Mouse (Mus musculus): Measurements from ENCODE around the gene Gm28539.
"Not testable (repeated sequence)": the region's sequence is repeated elsewhere in the genome, so short reads cannot be mapped to it uniquely, and the experiment has no call there.

Gm28539 gene

DNA sequence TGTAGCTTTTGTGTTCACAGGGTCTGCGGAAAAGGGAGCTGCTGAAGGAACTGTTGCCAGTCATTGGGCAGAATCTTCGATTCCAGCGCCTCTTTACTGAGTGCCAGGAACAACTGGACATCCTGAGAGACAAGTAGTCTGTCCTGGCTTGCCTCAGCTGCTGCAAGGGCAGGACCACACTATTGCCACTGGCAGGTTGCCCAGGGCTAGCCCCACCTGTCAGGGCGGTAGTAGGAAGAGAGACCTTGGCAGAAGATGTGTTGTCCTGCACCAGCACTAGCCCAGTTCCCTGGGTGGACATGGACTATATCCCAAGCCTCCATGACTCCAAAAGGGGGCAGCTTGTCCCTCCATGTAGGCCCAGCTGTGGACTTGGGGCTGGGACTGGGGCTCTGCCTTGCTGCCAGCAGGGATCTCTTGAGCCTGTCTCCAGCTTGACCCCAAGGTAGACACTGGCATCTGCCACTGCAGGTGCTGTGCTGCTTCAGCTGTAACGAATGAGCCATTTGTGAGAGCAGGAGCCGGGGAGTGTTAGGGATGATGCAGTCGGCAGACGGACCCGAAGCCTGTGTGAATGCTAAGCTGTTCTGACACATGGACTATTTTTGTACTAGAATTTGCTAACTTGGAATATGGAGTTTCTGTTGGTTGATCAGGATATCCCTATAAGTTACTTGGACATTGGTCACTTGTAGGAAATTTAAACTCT, 133.2 kb downstream of the Gm28539 start:
- no peak for DNase-seq

DNA sequence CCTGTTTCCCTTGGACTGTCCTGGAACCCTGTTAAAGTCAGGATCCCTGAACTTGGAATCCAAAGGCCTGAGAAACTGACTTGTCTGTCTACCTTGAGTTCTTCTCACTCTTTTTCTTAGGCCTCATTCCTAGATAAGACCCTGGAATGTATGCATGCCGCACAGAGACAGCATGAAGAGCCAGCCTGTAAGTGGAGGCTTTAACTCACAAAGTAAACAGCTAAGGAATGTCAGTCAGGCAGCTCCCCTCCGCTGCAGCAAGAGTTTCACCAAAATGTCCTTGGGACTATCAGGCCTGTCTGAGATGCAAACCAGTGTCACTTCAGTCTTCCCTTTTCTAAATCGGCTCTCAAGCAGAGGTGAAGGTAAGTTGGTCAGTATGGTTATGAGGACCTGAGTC, 134.5 kb downstream of the Gm28539 start:
- DNase-seq, result no peak

DNA sequence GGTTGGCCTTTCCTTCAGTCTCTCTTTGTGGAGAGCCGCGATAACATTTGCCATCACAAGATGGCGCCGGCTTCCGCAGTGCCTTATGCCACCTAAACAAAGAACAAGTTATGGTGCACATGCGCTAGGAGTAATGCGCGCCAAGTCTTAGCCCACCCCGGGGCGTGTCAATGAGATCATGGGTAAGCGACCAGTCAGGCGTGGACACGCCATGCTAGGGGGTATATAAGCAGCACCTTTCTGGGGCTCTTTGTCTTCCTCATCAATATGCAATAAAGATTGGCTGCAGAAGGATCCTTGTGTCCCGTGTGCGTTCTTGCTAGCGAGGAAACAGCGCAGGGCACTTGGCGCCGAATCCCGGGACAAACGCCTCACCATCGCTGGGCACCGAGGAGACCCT, 139.3 kb downstream of the Gm28539 start:
- not testable (repeated sequence) for DNase-seq

DNA sequence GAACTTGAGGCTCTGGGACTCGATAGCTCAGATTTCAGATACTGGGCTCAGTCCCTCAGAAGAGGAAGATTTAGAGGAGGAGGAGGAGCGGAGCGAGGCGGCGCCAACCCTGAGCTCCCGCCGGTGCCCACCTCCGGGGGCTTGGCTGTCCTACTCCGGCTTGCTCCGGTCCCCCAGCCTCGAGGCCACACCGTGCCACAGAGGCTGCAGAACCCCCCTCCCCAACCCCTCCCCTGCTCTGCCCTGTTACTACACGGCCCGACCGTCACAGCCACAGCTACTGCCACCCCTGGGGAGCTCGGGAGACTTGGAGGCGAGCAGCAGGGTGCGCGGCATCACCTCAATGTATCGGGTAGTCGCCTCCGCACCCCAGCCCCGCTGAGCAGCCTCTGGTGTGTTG, 139.9 kb downstream of the Gm28539 start:
- no peak for DNase-seq

DNA sequence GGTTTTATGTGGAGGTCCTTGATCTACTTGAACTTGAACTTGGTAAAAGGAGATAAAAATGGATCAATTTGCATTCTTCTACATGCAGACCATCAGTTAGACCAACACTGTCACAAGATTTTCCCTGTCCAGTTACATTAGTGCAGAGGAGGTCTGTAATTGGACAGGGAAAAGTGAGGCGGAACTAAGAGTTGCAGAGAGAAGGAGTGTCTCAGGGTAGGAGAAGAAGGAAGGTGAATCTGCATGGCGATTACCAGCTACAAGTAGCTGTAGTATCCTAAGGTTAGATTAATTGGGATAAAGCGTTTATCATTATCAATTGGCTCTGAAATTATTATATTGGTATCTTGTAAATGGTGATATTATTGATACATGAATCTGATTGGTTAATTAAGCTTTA, 150.0 kb downstream of the Gm28539 start:
- no peak for DNase-seq

DNA sequence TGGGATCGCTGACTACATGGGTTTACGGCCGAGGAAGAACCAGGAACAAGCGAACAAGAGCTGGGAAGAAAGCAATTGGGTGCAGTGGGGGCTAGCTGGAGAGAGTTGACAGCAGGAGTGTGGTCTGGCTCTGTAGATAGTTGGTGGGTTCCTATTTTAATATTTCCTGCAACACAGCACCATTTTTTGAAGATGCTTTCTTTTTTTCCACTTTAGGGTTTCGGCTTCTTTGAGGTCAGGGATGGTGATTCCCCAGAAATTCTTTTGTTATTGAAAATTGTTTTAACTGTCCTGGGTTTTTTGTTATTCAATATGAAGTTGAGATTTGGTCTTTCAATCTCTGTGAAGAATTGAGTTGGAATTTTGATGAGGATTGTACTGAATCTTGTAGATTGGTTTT, 150.5 kb downstream of the Gm28539 start:
- no peak for DNase-seq

DNA sequence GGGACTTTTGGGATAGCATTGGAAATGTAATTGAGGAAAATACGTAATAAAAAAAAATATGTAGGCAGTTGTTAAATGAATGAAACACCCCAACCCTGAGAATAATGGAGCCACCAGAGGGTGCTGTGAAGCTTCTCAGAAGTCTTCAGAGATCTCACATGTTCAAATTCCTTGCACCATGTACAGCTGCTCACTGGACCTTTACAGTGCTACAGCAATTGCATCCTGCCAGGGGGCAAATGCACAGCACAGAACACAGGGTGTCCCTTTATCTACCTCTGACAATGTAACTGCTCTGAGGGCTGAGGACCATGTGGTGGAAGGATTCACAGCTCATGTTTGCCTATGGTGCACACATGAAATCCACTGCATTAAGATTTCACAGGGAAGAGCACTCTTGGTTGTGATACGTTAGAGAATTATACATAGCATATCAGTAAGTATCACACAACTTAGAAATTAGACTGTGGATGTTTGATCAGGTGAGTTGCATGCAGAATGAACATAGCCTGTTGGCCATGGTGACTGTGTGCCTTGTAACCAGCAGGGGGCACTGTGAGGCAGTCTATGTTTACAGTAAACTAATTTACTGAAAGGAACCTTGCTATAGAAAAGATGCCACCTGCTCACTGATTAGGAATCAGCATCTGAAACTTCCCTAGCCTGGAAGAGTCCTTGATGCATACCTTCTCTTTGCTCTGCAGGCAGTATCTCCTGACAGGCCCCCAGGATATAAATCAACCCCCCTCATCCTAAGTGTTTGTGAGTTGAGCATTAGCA, 166.4 kb downstream of the Gm28539 start:
- peak; percentile 42 for DNase-seq

DNA sequence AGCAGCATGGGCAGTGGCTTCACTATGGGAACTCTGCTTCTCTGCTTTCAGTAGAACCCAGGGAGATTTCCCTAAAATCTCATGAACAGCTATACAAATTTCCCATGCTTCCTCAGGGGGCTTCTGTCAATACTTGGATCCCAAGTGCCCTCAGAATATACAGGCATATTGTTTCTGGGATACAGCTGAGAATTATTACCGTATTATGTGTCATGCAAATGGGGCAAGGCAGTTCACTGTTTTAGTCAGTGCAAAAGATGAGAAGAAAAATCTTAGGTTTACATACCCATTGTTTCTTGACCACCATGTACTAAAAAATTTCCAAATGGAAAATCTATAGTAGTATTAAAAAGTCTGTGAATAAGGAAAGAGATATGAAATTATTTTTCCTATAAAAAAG, 167.4 kb downstream of the Gm28539 start:
- no peak for DNase-seq

DNA sequence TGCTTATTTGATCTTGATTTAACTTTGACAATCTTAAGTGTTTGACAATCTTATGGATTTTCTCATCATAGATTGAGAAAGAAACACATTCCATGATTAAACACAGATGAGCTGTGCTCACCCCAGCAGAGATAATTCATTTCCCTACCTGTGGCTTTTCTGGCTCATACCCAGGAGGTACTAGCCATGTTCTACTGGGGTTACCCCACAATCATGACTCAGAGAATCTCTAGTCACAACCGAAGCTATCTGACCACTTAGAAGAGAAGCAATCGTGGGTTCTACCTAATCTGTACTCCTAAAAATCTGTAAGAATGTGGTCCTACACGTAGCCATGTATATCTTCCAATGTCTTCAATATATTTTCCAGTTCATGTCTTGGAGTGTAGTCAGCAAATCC, 168.9 kb downstream of the Gm28539 start:
- DNase-seq, result no peak
